In genomic region chr3:75655578-75656344, GRCm38 (mm10) we compare ENCODE assay signal across 13 mouse cellular contexts.
"Had no signal": no experiment of that assay in that cellular context is flagged by ENCODE, and none has a peak within 500 bp of the region (broad histone marks: within the 10 kb centered on the region; RNA-seq: fewer than 3 reads in every experiment).

No protein-coding gene starts in this region.

- H3K4me3 ChIP-seq: layer of hippocampus, adult 2 months; limb, embryonic 13.5 days; midbrain, embryonic 12.5 days; stomach, embryonic 15.5 days had no signal

- H3K9ac ChIP-seq: limb, embryonic 13.5 days; liver, embryonic 14.5 days; midbrain, embryonic 12.5 days; stomach, embryonic 15.5 days had no signal

- H3K36me3 ChIP-seq: limb, embryonic 13.5 days; midbrain, embryonic 12.5 days; stomach, embryonic 15.5 days had no signal

- H3K27me3 ChIP-seq: limb, embryonic 13.5 days; midbrain, embryonic 12.5 days; stomach, embryonic 15.5 days had no signal

- H3K4me1 ChIP-seq: limb, embryonic 13.5 days; midbrain, embryonic 12.5 days; stomach, embryonic 15.5 days had no signal

- ATAC-seq: intestine, postnatal 0 days; midbrain, embryonic 16.5 days had no signal

- DNase-seq: kidney, postnatal 10 days; kidney, postnatal 4 days; left cerebral cortex, postnatal 4 days; lung, adult 18-20 months; spleen, adult 18-20 months; thymus, postnatal 36 days had no signal

- H3K9me3 ChIP-seq: limb, embryonic 13.5 days; midbrain, embryonic 12.5 days; stomach, embryonic 15.5 days had no signal

- H3K4me2 ChIP-seq: limb, embryonic 13.5 days; midbrain, embryonic 12.5 days; stomach, embryonic 15.5 days had no signal

- H3K27ac ChIP-seq: layer of hippocampus, adult 2 months; limb, embryonic 13.5 days; liver, embryonic 14.5 days; midbrain, embryonic 12.5 days; stomach, embryonic 15.5 days had no signal
